Mouse (Mus musculus) embryonic facial prominence, embryonic 10.5 days (tissue): ENCODE measurements around the gene B4galt4. TPM values are rescaled to one million over a fixed set of nuclear protein-coding genes. Genes with fewer than 3 reads are reported as not detected.

ENCODE experiments used
- DNase-seq: peaks from one replicate; pipeline ENCODE4 v3.0.0-alpha.2; 2017; ENCODE audit warnings: low spot score
- H3K27ac ChIP-seq: fragments of 300-500 bp; sonication (generic); replicated peaks from 2 replicates; pipeline ENCODE4 v1.5.1; 2016; ENCODE audit warnings: mild to moderate bottlenecking
- H3K27me3 ChIP-seq: fragments of 300-500 bp; sonication (generic); replicated peaks from 2 replicates; pipeline ENCODE4 v1.6.1; 2016; ENCODE audit warnings: low read depth, mild to moderate bottlenecking; ENCODE audit not compliant: poor library complexity, severe bottlenecking
- H3K36me3 ChIP-seq: fragments of 300-500 bp; sonication (generic); replicated peaks from 2 replicates; pipeline ENCODE4 v1.6.1; 2016; ENCODE audit warnings: mild to moderate bottlenecking, moderate library complexity
- H3K4me1 ChIP-seq: fragments of 300-500 bp; sonication (generic); 2 replicates; pipeline ENCODE4 v1.6.1; 2016
- H3K4me3 ChIP-seq: fragments of 300-500 bp; sonication (generic); 2 replicates; pipeline ENCODE4 v1.5.1; 2016; ENCODE audit warnings: mild to moderate bottlenecking, moderate library complexity
- H3K9me3 ChIP-seq: fragments of 300-500 bp; sonication (generic); 2 replicates; pipeline ENCODE4 v1.6.1; 2016; ENCODE audit warnings: mild to moderate bottlenecking
- WGBS: fragments of 180-500 bp; shearing (Covaris S2); methylation state at CpG from one replicate; pipeline ENCODE4 v1.1.7; 2016; 5-methylcytosine and 5-hydroxymethylcytosine counted together
- polyA plus RNA-seq: library from polyadenylated mRNA; unstranded; fragments of >200 nt; fragmentation: Nextera tagmentation; extraction: Ambion mirVana; gene quantifications from 2 replicates; pipeline ENCODE4 v1.2.1, GENCODE M21; 2016

The B4galt4 gene
- polyA plus RNA-seq, 1 experiment from 2014 or later = 27.8 TPM

DNA sequence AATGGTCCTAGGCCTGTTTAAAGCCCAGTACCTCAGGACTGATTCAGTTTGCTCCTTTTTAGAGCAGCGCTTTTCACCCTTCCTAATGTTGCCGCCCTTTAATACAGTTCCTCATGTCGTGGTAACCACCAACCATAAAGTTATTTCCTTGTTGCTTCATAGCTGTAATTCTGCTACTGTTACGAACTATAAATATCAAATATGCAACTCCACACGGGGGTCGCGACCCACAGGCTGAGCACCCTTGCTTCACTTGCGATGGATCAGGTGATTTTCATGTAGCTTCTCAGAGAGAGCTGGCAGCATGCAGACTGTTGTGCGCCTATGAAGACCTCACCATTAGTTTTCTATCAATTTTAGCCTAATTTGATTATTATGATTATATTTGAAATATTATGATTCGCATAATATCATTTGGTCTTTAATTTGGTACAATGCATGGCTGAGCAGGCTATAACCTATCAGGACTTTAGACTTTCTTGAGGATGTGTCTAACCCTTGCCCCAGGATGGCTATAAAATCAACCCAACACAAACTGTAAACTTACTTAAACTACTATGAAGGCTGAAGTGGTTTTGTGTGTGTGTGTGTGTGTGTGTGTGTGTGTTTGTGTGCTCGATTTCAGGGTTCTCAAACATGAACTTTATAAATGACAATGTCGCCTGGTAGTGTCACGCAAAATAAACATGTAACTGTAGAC, 710 bp upstream of the B4galt4 start:
- peaks cover 16% of the 10 kb centered on the region for H3K27me3 ChIP-seq
- H3K27ac ChIP-seq = no peak overlapping the region
- peak; percentile 6 for DNase-seq
- 81% methylated on average over 13 of the region's 13 CpGs for WGBS
- H3K4me3 ChIP-seq = peak overlapping the region; percentile 74
- H3K4me1 ChIP-seq = peaks cover 22% of the 10 kb centered on the region
- no peaks in the 10 kb centered on the region for H3K9me3 ChIP-seq
- H3K36me3 ChIP-seq = no peaks in the 10 kb centered on the region

DNA sequence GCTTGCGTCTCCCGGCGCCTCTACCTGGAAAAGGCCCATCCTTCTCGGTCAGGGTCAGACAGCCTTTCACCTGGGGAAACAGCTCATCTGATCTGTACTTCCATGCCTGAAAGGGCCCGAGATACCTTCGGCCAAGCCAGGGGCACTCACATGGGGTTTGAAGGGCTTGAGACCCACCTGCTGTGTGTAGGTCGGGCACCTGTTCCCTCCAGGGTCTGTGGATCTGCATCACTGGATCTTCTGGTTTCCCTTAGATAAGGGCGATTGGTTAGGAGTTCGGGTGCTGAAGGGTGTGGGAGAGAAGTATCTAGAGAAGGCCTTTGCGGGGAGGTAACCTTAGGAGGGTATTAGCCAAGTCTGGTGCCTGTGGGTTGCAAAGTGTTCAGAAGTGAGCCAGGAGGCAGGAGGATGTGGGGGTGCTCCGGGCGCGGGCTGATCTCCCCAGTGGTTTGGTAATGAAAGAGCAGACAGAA, 631 bp downstream of the B4galt4 start:
- peaks cover 16% of the 10 kb centered on the region for H3K27me3 ChIP-seq
- H3K4me1 ChIP-seq = peaks cover 22% of the 10 kb centered on the region
- DNase-seq = peak; percentile 62
- no peaks in the 10 kb centered on the region for H3K9me3 ChIP-seq
- H3K4me3 ChIP-seq = peak overlapping the region; percentile 74
- no peaks in the 10 kb centered on the region for H3K36me3 ChIP-seq
- H3K27ac ChIP-seq = peak overlapping the region; percentile 89
- under 1% methylated on average over 13 of the region's 13 CpGs for WGBS

DNA sequence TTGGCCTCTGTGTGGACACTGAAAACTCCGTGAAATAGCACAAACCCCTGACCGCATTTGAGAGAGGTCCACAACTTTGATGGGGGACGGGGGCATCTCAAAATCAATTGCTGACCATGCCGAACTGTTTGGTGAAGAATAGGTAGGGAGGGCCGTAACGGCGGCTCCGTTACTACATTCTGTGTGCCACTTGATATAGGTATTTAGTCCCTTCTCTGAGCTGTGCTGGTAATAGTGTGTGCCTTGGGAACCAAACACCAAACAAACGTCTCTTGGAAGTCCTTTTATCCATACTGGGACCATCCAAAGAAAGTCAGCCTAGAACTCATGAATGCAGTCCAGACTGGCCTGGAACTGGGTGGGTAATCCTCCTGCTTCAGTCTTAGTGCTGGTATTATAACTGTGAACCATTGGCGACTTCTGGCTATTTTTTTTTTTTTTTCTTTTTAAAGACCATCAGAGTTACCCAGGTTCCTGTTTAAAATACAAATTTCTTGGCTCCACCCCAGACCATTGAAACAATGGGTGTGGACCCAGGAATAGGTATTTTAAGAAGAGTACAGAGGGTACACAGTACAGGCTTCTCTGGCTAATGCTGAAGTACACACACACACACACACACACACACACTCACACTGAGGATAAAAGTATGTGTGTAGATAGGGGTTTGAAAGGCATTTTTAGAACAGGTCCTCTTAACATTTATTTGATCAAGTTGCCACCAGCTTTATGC, 2.0 kb downstream of the B4galt4 start:
- Histone ChIP-seq H3K27me3 (peaks cover 16% of the 10 kb centered on the region), H3K27ac (no peak overlapping the region), H3K4me3 (no peak overlapping the region), H3K9me3 (no peaks in the 10 kb centered on the region), H3K4me1 (peaks cover 22% of the 10 kb centered on the region), H3K36me3 (no peaks in the 10 kb centered on the region)
- peak; percentile 6 for DNase-seq
- WGBS = 85% methylated on average over 10 of the region's 10 CpGs

DNA sequence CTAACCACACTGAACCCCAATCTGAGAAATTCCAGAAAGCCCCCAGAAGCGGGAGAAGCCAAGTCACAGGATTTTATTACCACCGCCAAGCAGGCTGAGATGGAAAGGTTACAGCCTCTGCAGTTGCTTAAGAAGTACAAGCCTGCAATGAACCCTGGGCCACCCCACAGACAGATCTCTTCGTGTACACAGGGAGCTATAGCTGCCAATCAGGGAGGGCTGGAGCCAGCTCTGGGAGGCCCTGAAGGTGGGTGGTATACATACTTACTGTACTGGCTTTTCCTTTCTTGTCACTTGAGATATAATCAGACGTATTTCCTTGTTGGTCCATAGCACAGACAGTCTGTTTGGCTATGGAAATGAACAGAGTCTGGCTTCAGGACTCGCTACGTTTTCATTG, 8.7 kb downstream of the B4galt4 start:
- no peak overlapping the region for H3K4me3 ChIP-seq
- no peaks in the 10 kb centered on the region for H3K27me3 ChIP-seq
- whole genome bisulfite sequencing = 79% methylated on average over 6 of the region's 6 CpGs
- no peak overlapping the region for H3K27ac ChIP-seq
- no peaks in the 10 kb centered on the region for H3K9me3 ChIP-seq
- peaks cover 4% of the 10 kb centered on the region; the same call in 1 of the 2 replicates for H3K36me3 ChIP-seq
- peaks cover 25% of the 10 kb centered on the region for H3K4me1 ChIP-seq
- DNase-seq = peak; percentile 13

DNA sequence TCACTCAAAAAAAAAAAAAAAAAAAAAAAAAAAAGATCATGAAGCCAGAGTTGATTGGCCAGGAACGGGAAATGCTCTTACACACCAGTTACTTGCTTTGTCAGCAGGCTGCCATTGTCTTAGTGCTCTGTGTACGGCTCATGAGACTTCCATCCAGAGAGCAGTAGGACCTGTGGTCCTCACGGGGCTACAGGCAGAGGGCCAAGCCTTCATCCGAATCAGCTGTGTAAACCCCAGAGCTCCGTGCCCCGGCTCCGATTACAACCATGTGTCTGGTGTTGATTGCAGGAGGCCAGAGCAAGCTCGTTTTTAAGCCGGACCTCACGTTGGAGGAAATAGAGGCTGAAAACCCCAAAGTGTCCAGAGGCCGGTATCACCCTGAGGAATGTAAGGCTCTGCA, 11.6 kb downstream of the B4galt4 start:
- Histone ChIP-seq H3K4me3 (no peak overlapping the region), H3K27me3 (no peaks in the 10 kb centered on the region), H3K9me3 (no peaks in the 10 kb centered on the region), H3K36me3 (peaks cover 18% of the 10 kb centered on the region), H3K4me1 (peaks cover 42% of the 10 kb centered on the region), H3K27ac (peak overlapping the region; percentile 78)
- DNase-seq = peak; percentile 79
- WGBS = 38% methylated on average over 11 of the region's 11 CpGs

DNA sequence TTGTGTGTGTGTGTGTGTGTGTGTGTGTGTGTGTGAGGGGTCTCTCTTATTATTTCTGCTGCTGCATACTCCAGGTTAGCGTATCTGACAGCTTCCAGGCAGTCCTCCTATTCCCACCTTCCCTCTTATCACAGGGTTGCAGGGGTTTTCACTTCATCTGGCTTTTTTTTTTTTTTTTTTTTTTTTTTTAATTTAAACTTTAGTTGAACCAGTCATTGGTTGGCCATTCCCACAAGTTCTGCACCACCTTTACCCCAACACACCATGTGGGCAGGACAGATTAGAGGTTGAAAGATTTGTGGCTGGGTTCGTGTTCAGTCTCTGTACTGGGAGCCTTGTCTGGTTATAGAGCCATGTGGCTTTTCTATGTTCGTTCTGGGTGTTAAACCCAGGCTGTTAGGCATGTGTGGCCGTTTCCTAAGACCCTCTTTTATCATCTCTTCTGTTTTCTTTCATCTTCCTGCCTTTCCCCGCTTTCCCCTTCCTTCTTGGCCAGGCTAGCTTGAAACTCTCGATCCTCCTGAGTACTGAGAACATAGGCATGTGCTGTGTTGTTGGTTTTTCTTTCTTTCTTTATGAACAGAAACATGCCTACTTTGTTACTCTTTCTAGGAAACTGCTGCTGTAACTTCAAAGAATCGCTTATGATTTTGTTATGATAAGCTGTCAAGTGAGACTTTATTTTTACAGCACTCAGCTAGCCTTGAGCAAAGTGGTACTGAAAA, 13.6 kb downstream of the B4galt4 start:
- Histone ChIP-seq H3K4me1 (peaks cover 50% of the 10 kb centered on the region), H3K9me3 (no peaks in the 10 kb centered on the region), H3K36me3 (peaks cover 38% of the 10 kb centered on the region), H3K27ac (no peak overlapping the region; the same call in none of the 2 replicates), H3K4me3 (no peak overlapping the region), H3K27me3 (no peaks in the 10 kb centered on the region)
- DNase-seq = peak; percentile 10
- WGBS = 67% methylated on average over 7 of the region's 7 CpGs

DNA sequence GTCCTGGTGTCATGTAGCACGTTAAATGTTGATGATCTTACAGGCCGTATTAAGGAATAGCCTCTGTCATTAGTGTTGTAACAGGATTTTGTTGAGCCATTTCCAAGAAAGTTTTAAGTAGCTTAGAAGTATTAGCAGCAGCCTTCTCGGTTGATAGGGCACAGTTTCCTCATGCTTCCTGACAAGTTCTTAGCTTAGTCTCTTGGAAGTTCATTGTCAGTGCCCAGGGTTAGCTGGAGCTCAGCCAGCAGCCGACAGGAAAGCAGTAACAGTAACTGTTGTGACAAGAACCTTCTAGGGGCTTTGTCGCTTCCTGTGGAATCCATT, 14.1 kb downstream of the B4galt4 start:
- Histone ChIP-seq H3K27ac (no peak overlapping the region; the same call in none of the 2 replicates), H3K9me3 (no peaks in the 10 kb centered on the region), H3K27me3 (no peaks in the 10 kb centered on the region), H3K4me3 (no peak overlapping the region), H3K4me1 (peaks cover 47% of the 10 kb centered on the region), H3K36me3 (peaks cover 44% of the 10 kb centered on the region)
- 57% methylated on average over 5 of the region's 5 CpGs for WGBS
- peak; percentile 17 for DNase-seq

DNA sequence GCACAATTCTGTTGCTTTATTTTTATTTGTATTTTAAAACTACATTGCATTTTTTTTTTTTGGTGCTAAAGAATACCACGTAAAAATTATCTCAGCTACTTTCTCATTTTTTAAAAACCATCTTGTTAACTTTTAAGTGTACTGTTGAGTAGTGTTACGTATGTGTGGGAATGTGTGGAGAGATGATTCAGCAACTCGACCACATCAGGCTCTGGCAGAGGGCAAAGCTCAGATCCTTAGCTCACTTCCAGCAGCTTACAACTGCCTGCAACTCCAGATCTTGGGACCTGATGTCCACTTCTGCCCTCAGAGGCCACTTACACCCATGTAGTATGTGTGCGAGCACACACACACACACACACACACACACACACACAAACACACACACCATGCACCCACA, 14.5 kb downstream of the B4galt4 start:
- peak; percentile 3 for DNase-seq
- Histone ChIP-seq H3K36me3 (peaks cover 45% of the 10 kb centered on the region), H3K9me3 (no peaks in the 10 kb centered on the region), H3K4me1 (peaks cover 47% of the 10 kb centered on the region), H3K27me3 (no peaks in the 10 kb centered on the region), H3K27ac (no peak overlapping the region; the same call in 1 of the 2 replicates), H3K4me3 (no peak overlapping the region)
- WGBS = 82% methylated on average over 4 of the region's 4 CpGs

DNA sequence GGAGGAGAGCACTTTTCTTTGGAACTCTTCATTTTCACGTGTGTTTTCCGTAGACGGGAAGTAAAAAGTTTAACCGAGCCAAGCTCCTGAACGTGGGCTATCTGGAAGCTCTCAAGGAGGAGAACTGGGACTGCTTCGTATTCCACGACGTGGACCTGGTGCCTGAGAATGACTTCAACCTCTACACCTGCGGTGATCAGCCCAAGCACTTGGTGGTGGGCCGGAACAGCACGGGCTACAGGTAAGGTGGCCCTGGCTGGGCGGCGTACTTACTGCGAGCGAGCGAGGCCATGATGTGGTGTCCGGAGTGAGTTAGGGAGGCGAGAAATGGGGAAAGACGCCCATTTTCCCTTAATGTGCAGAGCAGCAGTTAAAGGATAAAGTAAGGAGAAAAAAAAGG, 15.6 kb downstream of the B4galt4 start:
- DNase-seq = peak; percentile 5
- H3K4me1 ChIP-seq = peaks cover 46% of the 10 kb centered on the region

DNA sequence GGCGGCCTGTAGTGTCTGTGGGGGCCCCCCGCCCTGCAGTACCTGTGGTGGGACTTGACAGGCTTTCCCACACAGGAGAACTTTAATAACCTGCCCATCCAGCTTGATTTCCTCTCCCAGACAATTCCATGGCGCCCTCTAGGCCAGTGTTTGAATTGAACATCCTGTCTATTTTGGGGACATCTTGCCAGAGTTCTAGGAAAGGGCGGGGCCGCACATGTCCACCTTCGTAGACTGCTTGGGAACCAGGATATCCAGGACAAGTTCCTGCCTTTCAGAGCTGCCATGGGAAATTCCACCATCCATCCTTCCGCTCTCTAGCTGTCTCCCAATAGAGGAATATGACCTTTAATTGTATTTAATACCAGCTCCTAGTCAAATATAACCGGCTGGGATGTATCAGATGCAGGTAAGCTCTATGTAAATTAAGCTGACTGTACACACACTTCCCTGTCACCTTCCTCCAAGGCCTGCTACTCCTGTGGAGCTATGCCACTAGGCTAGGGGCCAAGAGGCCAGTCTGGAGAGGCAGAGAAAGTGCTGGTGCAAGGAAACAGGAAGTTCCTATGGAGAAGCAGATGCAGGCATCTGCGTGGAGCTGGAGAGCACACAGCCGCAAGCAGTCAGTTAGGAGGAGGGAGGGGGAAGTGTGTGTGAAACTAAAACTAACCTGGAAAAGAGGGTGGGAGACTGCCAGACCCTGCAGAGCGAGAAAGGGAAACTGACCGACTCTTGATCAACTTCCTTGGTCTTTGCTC, 16.2 kb downstream of the B4galt4 start:
- WGBS = 78% methylated on average over 12 of the region's 12 CpGs
- Histone ChIP-seq H3K4me3 (no peak overlapping the region), H3K36me3 (peaks cover 57% of the 10 kb centered on the region), H3K9me3 (no peaks in the 10 kb centered on the region), H3K27ac (peak overlapping the region; percentile 26; the same call in 1 of the 2 replicates), H3K27me3 (no peaks in the 10 kb centered on the region), H3K4me1 (peaks cover 39% of the 10 kb centered on the region)
- peak; percentile 23 for DNase-seq

More for the DNA sequence above, 15.6 kb downstream of the B4galt4 start:
- Histone ChIP-seq H3K27ac (no peak overlapping the region; the same call in 1 of the 2 replicates), H3K27me3 (no peaks in the 10 kb centered on the region), H3K36me3 (peaks cover 51% of the 10 kb centered on the region), H3K9me3 (no peaks in the 10 kb centered on the region), H3K4me3 (no peak overlapping the region)
- WGBS = 94% methylated on average over 19 of the region's 19 CpGs

DNA sequence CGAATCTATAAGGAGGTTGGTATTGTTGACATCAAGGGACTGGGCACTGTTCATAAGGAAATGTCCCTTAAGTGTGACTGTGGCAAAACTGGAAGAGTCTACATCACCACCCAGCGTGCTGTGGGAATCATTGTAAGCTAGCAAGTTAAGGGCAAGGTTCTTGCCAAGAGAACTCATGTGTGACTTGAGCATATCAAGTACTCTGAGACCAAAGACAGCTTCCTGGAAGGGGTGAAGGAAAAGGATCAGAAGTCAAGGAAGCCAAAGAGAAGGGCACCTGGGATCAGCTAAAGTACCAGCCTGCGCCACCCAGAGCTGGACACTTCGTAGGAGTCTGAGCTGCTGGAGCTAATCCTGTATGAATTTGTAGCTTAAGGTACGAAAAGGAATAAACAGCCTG, 18.2 kb downstream of the B4galt4 start:
- Histone ChIP-seq H3K4me3 (no peak overlapping the region), H3K36me3 (peaks cover 57% of the 10 kb centered on the region), H3K9me3 (no peaks in the 10 kb centered on the region), H3K27me3 (no peaks in the 10 kb centered on the region), H3K4me1 (peaks cover 29% of the 10 kb centered on the region), H3K27ac (no peak overlapping the region)
- DNase-seq = peak; percentile 4
- WGBS = 90% methylated on average over 5 of the region's 5 CpGs

DNA sequence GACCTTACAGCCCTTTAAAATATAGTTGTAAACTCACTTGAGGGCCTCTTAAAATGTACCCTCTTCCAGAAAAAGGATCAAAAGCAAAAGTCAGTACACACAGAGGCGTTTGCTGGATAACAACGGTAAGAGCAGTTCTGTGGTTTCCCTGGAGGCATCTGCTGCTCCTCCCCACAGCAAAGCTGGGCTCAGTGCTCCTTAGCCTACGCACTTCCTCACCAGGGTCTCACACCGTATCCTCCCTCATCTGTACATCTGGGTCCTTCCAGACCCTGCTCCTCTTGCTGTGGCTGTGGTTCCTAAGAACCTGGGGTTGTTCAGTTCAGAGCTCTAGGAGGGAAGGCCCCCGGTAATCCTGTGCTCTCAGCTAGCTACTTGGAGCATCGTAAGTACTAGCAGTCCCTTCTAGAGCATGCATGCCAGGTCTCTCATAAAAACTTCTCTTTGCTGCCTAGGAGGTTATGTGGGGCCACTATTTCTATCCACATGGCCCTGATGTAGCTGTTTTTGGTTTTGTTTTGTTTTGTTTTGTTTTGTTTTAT, 18.8 kb downstream of the B4galt4 start:
- WGBS = 81% methylated on average over 6 of the region's 6 CpGs

More for the DNA sequence above, 18.8 kb downstream of the B4galt4 start:
- Histone ChIP-seq H3K27me3 (no peaks in the 10 kb centered on the region), H3K36me3 (peaks cover 59% of the 10 kb centered on the region), H3K4me3 (no peak overlapping the region), H3K9me3 (no peaks in the 10 kb centered on the region), H3K27ac (no peak overlapping the region), H3K4me1 (peaks cover 25% of the 10 kb centered on the region)
- peak; percentile 3 for DNase-seq
